Mouse (Mus musculus) liver, embryonic 14.5 days (tissue): Measurements from ENCODE around the gene Iqcb1.

ENCODE experiments used
- CTCF ChIP-seq: IDR thresholded peaks from 2 replicates; pipeline ENCODE4 v1.5.1; 2016; ENCODE audit warnings: antibody characterized with exemption, low read depth, control low read depth
- EP300 ChIP-seq: IDR thresholded peaks from 2 replicates; pipeline ENCODE4 v1.6.1; 2016; ENCODE audit warnings: antibody characterized with exemption, low read depth

- TF ChIP-seq CTCF (no peak), EP300 (no peak)
Measured at GRCm38 (mm10) chr16:36885912-36886311, 57.7 kb downstream of the Iqcb1 start.
